Mouse (Mus musculus) c-Kit-positive CD71-positive TER-119-positive erythroid progenitor cells, embryonic 14.5 days (primary cell): ENCODE measurements around the gene Ryr3.

Experiments
- DNase-seq: peaks from one replicate; pipeline ENCODE4 v3.0.0-alpha.2; 2013; ENCODE audit warnings: low spot score

The Ryr3 gene

DNA sequence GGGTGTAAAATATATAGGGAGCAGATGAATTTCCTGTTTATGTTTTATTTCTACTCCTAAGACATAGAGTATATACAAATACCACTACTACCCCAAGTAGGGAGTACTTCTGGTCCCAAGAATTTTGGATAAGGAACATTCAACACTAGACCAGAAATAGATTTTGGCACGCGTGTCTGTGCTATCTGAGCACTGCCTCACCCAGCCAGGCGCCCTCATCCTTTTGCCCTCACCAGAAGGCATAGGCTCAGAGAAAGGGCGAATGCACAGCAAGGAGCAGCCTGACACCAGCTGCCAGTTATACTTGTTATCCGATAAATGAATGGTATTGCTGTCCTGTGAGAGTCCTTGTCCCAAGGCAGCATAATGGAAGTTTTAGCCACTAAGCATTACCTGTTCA is 579.7 kb downstream of the Ryr3 start:
- DNase-seq = no peak

DNA sequence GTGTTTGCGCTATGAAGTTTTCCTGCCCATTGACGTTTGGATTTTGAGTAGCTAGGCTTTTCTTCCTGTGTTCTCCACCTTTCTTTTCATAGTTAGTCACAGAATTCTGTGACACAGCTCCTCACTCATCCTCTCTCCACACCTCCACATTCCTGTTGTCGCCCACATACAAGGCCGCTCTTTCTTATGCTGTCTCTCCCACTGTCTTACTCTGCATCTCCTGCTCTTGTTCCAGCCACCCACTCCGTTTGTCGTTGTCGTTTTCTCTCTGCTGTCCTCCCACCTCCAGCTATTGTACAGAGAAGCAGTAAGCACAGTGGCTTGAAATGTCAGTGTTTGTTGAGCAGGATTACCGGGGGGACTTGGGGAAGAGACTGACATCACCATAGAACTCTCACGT is 584.4 kb downstream of the Ryr3 start:
- DNase-seq = no peak

DNA sequence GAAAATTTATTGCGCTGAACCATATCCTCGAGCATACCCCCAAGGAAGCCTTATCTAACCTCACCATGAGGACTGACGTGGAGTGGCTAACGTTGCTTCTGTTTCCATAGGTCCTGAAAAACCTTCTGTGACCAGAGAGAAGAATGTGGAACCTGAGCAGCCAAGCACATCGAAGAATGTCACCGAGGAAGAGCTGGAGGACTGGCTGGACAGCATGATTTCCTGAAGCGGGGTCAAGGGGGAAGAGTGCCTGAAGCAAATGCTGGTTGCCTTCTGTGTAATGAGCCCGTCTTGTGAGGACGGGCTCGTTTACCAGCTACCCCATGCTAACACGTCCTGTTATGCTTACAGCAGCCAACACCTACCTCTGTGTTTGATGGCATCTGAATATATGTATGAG is 586.2 kb downstream of the Ryr3 start:
- no peak for DNase-seq

DNA sequence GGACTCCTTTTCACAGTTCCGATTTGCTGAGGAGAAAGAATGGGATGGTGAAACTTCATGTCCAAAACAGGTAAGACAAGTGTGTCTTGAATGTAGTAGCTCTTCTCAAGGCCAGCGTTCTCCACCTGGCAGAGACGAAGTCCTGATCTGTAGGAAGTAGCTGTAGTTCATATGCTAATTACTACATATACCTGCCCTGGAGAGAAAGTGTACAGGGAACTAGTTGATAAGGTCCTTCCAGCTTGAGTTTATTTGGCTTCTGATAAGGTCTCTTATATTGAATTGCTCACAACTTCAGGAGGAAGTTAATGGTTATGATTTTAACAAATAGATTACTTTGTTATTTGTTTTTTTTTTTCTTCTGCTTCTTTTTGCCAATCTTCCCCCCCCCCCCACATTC is 591.7 kb downstream of the Ryr3 start:
- DNase-seq = no peak

DNA sequence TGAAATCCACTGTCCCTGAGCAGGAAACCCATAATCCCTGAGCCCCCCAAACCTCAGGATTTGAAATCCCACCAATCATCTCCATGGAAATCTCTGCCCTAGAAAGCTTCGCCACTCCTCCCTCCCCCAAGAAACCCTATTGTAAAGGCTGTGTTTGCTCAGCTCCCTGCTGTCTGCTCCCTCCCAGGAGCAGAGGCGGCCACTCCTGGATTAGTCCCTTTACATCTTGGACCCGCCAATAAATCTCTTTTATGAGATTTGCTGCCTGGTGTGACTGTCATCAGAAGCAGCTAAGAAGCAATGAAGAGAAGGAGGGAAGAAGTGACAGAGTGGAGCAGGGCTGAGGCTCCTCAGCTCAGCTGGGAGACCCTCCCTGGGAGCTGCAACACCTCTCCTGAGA is 599.7 kb downstream of the Ryr3 start:
- no peak for DNase-seq

GRCm38 (mm10) chr2:112614375-112614774 is 602.5 kb downstream of the Ryr3 start:
- no peak for DNase-seq

GRCm38 (mm10) chr2:112612628-112613027 is 604.3 kb downstream of the Ryr3 start:
- no peak for DNase-seq

DNA sequence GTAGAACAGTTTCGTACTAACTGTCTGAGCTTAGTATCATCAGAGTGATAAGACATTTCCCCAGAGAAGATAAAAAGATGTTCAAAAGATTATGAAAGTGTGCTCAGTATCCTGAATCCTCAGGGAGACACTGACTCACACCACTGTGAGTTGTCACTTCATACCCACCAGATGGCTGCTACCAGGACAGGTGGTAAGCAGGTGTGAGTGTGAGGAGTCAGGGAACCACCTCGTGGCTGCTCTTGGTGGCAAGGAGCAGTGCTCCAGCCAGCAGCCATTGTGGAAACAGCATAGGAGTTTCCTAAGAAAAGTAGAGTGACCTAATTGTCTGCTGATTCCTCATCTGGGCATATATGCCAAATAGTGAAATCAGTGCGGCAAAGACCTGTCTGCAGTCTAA is 610.4 kb downstream of the Ryr3 start:
- no peak for DNase-seq

GRCm38 (mm10) chr2:112602487-112602886 is 614.4 kb downstream of the Ryr3 start:
- no peak for DNase-seq

DNA sequence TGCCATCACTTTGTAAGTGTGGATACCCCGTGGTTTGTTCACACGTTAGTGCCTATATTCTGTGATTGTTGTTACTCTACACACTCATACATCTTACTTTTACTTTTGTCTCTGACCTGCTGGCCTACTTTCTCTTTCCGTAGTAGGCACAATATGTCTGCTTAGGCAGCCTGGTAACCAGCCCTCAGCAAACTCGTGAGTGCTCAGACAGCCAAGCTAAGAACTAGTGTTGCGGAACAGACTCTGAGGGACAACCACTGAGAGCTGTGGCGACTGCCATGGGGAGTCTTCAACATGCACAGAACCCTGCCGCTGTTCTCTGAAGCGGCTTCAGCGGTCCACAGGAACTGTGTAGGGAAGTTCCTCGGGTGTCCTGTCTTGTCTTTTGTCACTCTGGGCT is 616.7 kb downstream of the Ryr3 start:
- DNase-seq = no peak

GRCm38 (mm10) chr2:112597064-112597463 is 619.8 kb downstream of the Ryr3 start:
- DNase-seq = no peak

DNA sequence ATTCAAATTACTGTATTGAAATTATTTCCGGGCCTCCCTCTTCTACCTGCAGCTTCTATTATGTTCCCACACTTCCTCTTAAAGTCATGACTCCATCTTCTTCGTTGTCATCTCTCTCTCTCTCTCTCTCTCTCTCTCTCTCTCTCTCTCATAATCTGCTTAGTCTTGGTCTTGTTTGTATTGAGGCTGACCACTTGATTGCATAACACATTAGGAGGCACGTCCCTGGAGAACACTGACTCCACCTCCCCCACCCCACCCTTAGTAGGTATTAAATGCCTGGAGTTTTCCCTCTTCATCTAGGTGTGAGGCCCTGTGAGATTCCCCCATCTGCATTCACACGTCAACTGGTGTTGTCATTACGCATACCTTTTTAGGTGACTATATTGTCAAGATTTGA is 620.5 kb downstream of the Ryr3 start:
- no peak for DNase-seq

DNA sequence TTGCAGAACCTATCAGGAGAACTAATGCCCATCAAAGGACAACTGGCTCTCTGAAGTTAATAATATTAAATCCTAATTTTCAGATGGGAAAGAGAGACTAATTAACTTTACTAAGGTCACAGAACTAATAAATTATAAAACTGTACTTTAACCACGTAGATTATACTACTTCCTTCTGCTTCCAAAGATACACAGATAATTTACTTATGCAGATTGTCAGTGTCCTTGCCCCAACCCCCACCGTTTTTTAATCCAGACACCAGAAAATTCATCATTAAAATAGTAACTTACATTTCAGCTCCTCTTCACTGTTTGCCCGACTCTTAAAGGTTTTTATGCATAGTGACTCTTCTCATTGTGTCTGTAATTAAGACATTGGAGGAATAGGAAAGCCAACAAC is 621.1 kb downstream of the Ryr3 start:
- DNase-seq = no peak

DNA sequence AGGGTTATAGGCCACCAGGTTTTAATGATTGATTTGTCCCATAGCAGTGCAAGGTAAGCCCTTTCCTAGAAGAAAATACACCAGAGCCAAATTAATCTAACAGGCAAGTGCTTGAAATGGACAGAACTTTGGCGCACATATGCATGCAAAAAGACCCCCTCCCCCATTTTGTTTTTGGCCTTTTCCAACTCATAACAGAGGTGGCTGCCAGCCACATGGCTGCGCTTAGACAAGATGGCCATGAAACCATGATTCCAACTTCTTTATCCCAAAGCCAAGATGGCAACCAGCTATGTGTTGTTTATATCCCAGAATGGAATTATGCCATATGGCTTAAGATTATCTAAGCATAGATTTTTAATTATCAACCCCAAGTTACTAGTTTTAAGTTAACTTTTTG is 623.1 kb downstream of the Ryr3 start:
- no peak for DNase-seq

GRCm38 (mm10) chr2:112593322-112593721 is 623.6 kb downstream of the Ryr3 start:
- no peak for DNase-seq

DNA sequence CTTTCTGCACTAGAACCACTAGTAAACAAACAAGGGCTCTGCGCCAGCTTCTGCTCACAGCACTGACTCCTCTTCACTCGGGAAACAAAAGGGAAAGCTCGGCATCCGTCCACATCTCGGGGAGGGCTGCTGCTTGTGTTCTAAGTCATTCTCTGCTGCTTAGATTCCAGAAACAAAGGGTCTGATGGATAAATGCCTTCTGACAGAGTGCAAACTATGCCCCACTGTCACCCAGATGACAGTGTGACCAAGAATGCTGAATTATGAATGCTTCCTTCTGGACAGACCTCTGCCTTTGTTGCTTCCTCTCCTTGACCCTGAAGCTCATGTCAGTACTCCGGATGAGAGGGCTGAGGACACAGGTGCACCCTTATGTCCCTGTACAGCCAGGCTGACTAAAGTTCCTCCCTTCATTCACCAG is 625.4 kb downstream of the Ryr3 start:
- DNase-seq = no peak

DNA sequence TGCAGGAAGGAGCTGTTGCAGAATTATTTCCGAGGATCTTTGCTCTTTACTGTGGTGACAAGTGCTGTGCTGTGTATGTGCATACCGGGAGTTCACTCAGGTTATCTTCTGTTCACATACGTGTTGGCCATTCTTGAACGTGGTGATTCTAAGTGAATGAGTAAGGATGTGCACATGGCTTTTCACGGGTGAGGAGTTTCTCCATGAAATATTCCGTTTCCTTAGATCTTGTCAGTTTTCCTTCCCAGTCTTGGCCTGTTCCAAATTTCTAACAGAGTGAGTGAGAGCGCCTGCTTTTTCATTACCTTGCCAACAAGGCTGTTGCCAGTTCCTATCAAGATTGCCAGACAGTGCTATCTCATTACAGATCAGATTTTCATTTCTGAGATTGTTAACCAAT is 625.9 kb downstream of the Ryr3 start:
- DNase-seq = no peak
